Mouse (Mus musculus): ENCODE data around the gene Gm21988. TPM values are rescaled to one million over a fixed set of nuclear protein-coding genes. Genes with fewer than 3 reads are reported as not detected.
A peak's percentile ranks its signal among the peaks of the same experiment; 100 is the strongest.

The Gm21988 gene
- total and polyA plus RNA-seq, 3 experiments = 0.98 to 2.6 (median 1.4) TPM

- Histone ChIP-seq H3K27me3 (replicated peaks) (peaks cover 2% of the 10 kb centered on the region), H3K4me3 (replicated peaks in 1 of 3; ENCODE audit: low read depth in 2 of 3, low read length in 2 of 3, poor library complexity in 1 of 3) (peak overlapping the region; percentile 33 to 53 (median 50)), H3K9ac (ENCODE audit: insufficient read depth, low read depth) (peak overlapping the region; percentile 51; the same call in 1 of the 2 replicates), H3K4me1 (ENCODE audit: control insufficient read depth in 1 of 2, insufficient read depth in 2 of 2) (peaks cover 0 to 30% of the 10 kb centered on the region in 2 experiments; a peak in 2 of 4 replicates), H3K79me2 (replicated peaks; ENCODE audit: control insufficient read depth, extremely low read depth, insufficient read depth, poor library complexity, severe bottlenecking) (no peaks in the 10 kb centered on the region), H3K36me3 (replicated peaks in 1 of 2; ENCODE audit: control insufficient read depth in 1 of 2, insufficient read depth in 1 of 2, low read length in 1 of 2) (peaks cover 0 to 7% of the 10 kb centered on the region in 2 experiments), H3K9me3 (replicated peaks; ENCODE audit: low read length) (no peaks in the 10 kb centered on the region), H3K27ac (ENCODE audit: insufficient read depth, low read depth) (peak overlapping the region; percentile 27; the same call in 1 of the 2 replicates), H3K4me2 (ENCODE audit: insufficient read depth, low read depth, poor library complexity, severe bottlenecking) (peak overlapping the region; percentile 86; the same call in 1 of the 2 replicates)
- DNase-seq (ENCODE audit: extremely low read depth) = peak; percentile 82
- dilution Hi-C loops (cut with MboI; ENCODE audit: extremely low pct_ligation_motif_present, extremely low pct_unique_long_range_greater_than_20kb, low sequenced_read_pairs) (no loop called here), in situ Hi-C loops (cut with MboI; ENCODE audit: low pct_ligation_motif_present, low pct_unique_long_range_greater_than_20kb, low sequenced_read_pairs) (loop anchor here (25.0 kb wide), 2 partner anchors 383 to 533 kb away; partner anchors contain the start of genes 4930544D05Rik, Chrne and Zfp3)
- TF ChIP-seq IRF4 (IDR thresholded peaks at IDR 0.05; ENCODE audit: low read depth, low read length) (peak; percentile 60; the same call in 1 of the 2 replicates), SMC3 (IDR thresholded peaks at IDR 0.05; ENCODE audit: low read depth, low read length) (no peak), TCF12 (IDR thresholded peaks at IDR 0.05; ENCODE audit: low read depth, low read length) (peak; percentile 74; the same call in 1 of the 2 replicates), MYC (IDR thresholded peaks at IDR 0.05; ENCODE audit: low read depth, low read length) (peak; percentile 51; the same call in 1 of the 2 replicates), USF1 (IDR thresholded peaks at IDR 0.05; ENCODE audit: low read depth, low read length) (no peak), BHLHE40 (IDR thresholded peaks at IDR 0.05; ENCODE audit: low read depth, low read length) (0 out of 2 replicates have a peak, but pooled peaks have one; percentile 19), ZMIZ1 (IDR thresholded peaks at IDR 0.05; ENCODE audit: low read depth, low read length) (peak; percentile 39; the same call in 1 of the 2 replicates), ZNF384 (IDR thresholded peaks at IDR 0.05; ENCODE audit: low read depth, low read length) (no peak), HCFC1 (IDR thresholded peaks at IDR 0.05; ENCODE audit: low read depth, low read length) (peak; percentile 44), POLR2A (IDR thresholded peaks at IDR 0.05; ENCODE audit: low read depth, low read length) (peak; percentile 49), MEF2A (IDR thresholded peaks at IDR 0.05; ENCODE audit: borderline replicate concordance, low read depth, low read length) (peak; percentile 55), MAX (IDR thresholded peaks at IDR 0.05; ENCODE audit: low read length) (peak; percentile 75; the same call in 1 of the 2 replicates), CHD2 (IDR thresholded peaks at IDR 0.05; ENCODE audit: low read length) (peak; percentile 72), E2F4 (IDR thresholded peaks at IDR 0.05; ENCODE audit: insufficient replicate concordance, low read depth, low read length) (peak; percentile 86; the same call in 1 of the 2 replicates), PAX5 (IDR thresholded peaks at IDR 0.05; ENCODE audit: low read length) (no peak), JUN (IDR thresholded peaks at IDR 0.05; ENCODE audit: insufficient read depth, low read depth, low read length) (peak; percentile 39; the same call in 1 of the 2 replicates), MAZ (IDR thresholded peaks at IDR 0.05; ENCODE audit: low read depth, low read length) (peak; percentile 65), GABPA (IDR thresholded peaks at IDR 0.05; ENCODE audit: insufficient replicate concordance, low read depth, low read length) (no peak), NRF1 (IDR thresholded peaks at IDR 0.05; ENCODE audit: low read depth, low read length) (peak; percentile 100), MXI1 (IDR thresholded peaks at IDR 0.05; ENCODE audit: low read depth, low read length) (peak; percentile 70; the same call in 1 of the 2 replicates), ETS1 (conservative IDR thresholded peaks at IDR 0.05; ENCODE audit: low read depth, low read length) (peak; percentile 32; the same call in 1 of the 2 replicates), RCOR1 (conservative IDR thresholded peaks at IDR 0.05; ENCODE audit: low read depth, low read length) (no peak), UBTF (IDR thresholded peaks at IDR 0.05; ENCODE audit: low read depth, low read length) (no peak)
These were observed 10.8 kb downstream of the Gm21988 start for GRCm38 (mm10) chr11:70228828-70229227.
